Mouse (Mus musculus): ENCODE measurements at regions not wholly inside any gene's neighbourhood (a gene's known extent, or its start where the extent isn't known, plus 50 kb on each side); places are given as distances from the start of the nearest gene placed in this dataset.

DNA sequence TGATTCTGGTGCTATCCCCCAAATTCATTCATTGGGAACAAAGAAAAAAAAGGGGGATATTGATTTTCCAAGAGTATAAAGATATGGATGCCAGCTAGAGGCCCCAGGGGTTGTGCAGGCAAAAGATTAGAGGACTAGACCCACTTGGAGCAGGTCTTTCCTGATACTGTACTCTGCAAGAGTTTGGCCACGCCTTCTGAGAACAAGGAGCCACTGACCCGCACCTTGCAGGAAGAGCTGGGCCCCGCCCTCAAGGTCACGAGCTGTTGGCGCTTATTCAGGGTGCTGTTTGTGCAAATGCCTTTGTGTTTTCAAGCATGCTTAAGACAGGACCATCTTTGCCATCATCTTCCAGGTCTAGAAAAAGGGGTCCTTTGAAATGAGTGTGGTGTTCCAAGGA lies 54.5 kb upstream of the Slc7a1 start:
- DNase-seq, result no peak

DNA sequence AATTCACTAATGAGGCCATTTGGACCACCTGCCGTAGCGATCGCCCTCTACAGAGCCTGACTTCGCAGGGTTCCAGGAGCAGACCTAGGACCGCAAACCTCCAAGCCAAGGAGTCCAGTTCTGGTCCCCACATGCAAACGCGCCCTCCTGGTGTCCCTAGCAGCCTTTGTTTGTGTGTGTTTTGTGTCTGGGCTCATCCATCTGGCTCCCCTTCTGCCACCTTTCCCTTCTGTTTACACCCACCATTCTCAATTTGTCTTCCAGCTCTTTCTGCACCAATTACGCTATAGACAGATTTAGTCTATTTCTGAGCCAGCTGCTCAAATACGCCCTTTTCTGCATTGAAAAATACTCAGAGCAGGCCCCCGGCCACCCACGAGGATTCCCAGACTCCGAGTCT lies 54.1 kb upstream of the Slc7a1 start:
- no peak for DNase-seq

DNA sequence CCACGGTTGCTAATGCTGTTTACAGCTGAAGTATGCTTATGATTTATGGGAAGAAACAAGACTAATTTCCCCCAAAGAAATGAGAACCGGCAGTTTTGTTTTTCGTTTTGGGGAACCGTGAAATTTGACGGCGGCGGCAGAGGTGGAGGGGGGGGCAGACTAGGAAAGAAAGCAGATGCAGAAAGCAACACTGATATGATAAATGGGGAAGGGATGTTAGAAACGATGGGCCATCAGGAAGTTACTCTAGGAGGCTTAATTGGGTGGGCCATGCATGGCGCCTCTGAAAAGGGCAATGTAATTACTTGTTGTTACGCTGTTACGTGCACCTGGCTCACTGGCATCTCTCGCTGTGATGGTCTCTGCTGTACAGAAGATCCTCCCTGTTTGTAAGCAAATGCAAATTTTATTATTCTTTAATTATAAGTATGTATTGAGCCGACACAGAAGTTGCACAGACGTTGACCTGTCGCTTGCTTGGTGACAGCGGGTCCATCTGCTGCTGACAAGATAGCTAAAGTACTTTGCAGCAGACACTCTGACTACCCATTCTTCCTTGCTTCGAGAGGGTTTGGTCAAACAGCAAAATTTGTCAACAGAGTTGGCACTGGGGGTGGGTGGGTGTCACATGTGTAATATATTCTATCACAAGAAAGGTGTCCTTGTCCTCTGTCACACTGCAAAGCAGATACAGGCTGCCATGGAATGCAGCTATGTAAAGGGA lies 53.4 kb upstream of the Slc7a1 start:
- DNase-seq, result no peak

DNA sequence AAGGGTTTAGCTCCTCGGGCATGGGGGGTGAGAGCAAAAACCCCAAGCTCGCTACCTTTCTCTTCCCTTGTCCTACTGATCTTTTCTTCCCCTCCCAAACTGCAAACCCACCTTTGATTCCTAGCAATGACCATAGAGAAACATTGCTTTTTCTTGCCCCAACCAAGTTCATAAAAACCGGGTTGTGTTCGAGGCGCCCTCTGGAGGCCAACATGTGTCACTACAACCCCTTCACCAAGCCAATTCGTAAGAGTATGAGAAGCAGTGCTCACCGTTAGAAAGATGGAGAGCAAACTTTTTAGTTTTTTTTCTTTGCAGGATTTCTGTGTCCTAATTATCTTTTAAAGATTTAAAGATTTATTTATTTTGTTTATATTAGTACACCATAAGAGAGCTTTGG lies 52.1 kb upstream of the Slc7a1 start:
- peak; percentile 12 to 21 for DNase-seq

DNA sequence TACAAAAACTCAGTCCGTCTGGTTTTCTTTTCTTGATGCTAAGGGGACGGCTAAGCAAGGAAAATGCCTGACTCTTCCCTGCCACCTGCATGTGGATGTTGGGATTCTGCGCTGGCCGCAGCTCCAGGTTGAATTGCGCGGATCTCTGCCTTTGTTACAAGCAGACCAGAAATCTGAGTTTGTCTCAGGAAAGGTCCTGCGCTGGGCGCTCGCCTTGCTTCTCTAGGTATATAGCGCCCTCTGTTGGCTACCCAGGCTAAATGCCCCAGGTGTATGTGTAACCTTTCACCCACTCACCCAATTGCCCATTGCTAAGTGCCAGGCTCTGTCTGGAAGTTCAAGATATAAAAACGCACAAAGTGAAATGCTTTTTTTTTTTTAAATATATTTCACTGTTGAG lies 51.2 kb upstream of the Slc7a1 start:
- DNase-seq, result peak; percentile 35 to 58
